Mouse (Mus musculus) testis, adult 2 months (tissue): ENCODE measurements at regions not wholly inside any gene's neighbourhood (a gene's known extent, or its start where the extent isn't known, plus 50 kb on each side); places are given as distances from the start of the nearest gene placed in this dataset.

Source experiments
- H3K27ac ChIP-seq: fragments of 200-500 bp; 2 replicates; pipeline ENCODE4 v1.5.1; 2012; ENCODE audit warnings: low read depth, low read length; ENCODE audit not compliant: control insufficient read depth, insufficient read depth
- H3K27me3 ChIP-seq: fragments of 200-500 bp; 2 replicates; pipeline ENCODE4 v1.6.1; 2012; ENCODE audit warnings: mild to moderate bottlenecking, low read length, moderate library complexity; ENCODE audit not compliant: control insufficient read depth, insufficient read depth
- H3K36me3 ChIP-seq: fragments of 200-500 bp; 2 replicates; pipeline ENCODE4 v1.6.1; 2012; ENCODE audit warnings: mild to moderate bottlenecking, low read length; ENCODE audit not compliant: control insufficient read depth, insufficient read depth
- H3K4me1 ChIP-seq: fragments of 200-500 bp; 2 replicates; pipeline ENCODE4 v1.6.1; 2012; ENCODE audit warnings: low read length; ENCODE audit not compliant: control insufficient read depth, insufficient read depth
- H3K4me3 ChIP-seq: fragments of 200-500 bp; 2 replicates; pipeline ENCODE4 v1.5.1; 2012; ENCODE audit warnings: low read depth, mild to moderate bottlenecking, low read length, moderate library complexity, mixed read lengths; ENCODE audit not compliant: control insufficient read depth
- CTCF ChIP-seq: fragments of 200-500 bp; IDR thresholded peaks from 2 replicates; pipeline ENCODE4 v1.5.1; 2012; ENCODE audit warnings: low read depth, mild to moderate bottlenecking, inconsistent platforms, low read length, moderate library complexity; ENCODE audit not compliant: control insufficient read depth, insufficient read depth, insufficient replicate concordance
- POLR2A ChIP-seq: fragments of 200-500 bp; IDR thresholded peaks from 2 replicates; pipeline ENCODE4 v1.6.1; 2012; ENCODE audit warnings: low read depth, mild to moderate bottlenecking, inconsistent platforms, low read length, moderate library complexity; ENCODE audit not compliant: control insufficient read depth

GRCm38 (mm10) chr13:107264581-107264980 lies 242.7 kb upstream of the Kif2a start:
- no peak for TF ChIP-seq CTCF
- Histone ChIP-seq H3K4me1 (no peaks in the 10 kb centered on the region), H3K27me3 (no peaks in the 10 kb centered on the region), H3K4me3 (no peak overlapping the region), H3K27ac (no peak overlapping the region), H3K36me3 (no peaks in the 10 kb centered on the region)

DNA sequence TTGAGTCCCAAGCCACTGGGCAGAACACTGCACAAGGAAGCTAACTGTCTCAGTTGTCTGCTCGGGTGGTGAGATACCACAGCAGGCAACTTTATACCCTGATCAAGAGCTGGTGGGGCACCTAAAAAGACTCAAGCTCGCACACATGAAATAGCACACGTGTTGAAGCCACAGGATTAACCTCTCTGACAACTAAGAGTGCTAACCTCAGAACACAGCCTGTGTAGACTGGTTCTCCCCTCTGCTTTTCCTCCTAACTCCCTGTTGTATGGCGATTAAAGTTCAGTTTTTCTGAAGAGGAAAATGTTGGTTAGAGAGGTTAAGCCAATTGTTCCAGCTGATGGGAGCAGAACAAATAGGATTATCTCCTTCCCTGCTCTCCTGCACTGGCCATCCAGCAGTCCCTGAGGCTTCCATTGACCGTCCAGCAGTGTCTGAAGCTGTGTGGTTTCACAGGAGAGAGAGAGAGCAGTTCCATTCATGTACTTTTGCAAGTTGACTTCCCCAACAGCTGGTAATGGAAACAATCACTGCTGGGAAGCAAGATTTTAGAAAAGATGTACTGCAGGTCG lies 239.6 kb upstream of the Kif2a start:
- no peaks in the 10 kb centered on the region for H3K36me3 ChIP-seq
- H3K27me3 ChIP-seq, result no peaks in the 10 kb centered on the region
- TF ChIP-seq CTCF (no peak), POLR2A (no peak)
- H3K4me3 ChIP-seq, result no peak overlapping the region
- H3K4me1 ChIP-seq, result no peaks in the 10 kb centered on the region
- H3K27ac ChIP-seq, result no peak overlapping the region

DNA sequence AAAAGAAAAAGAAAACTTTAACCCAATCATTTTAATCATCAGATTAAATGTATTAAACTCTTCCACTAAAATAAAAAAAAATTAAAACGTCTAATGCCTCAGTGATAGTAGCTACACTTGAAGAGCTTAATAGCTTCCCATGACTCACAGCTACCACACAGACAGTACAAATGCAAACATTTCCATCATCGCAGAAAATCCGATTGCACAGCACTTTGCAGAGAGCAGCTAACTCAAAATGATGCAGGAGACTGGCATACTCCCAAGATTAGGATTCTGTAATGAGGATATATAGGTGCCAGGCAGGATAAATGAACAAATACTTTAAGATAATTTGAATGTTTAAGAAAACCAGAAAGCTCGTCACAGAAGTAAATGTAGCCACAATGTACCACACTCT lies 238.3 kb upstream of the Kif2a start:
- no peak for TF ChIP-seq CTCF
- TF ChIP-seq POLR2A, result no peak
- Histone ChIP-seq H3K27ac (no peak overlapping the region), H3K4me3 (no peak overlapping the region), H3K27me3 (no peaks in the 10 kb centered on the region), H3K4me1 (no peaks in the 10 kb centered on the region), H3K36me3 (no peaks in the 10 kb centered on the region)

GRCm38 (mm10) chr13:107247792-107248505 lies 226.0 kb upstream of the Kif2a start:
- Histone ChIP-seq H3K36me3 (no peaks in the 10 kb centered on the region), H3K27ac (no peak overlapping the region), H3K4me3 (no peak overlapping the region), H3K27me3 (no peaks in the 10 kb centered on the region), H3K4me1 (no peaks in the 10 kb centered on the region)
- TF ChIP-seq POLR2A (no peak), CTCF (no peak)

DNA sequence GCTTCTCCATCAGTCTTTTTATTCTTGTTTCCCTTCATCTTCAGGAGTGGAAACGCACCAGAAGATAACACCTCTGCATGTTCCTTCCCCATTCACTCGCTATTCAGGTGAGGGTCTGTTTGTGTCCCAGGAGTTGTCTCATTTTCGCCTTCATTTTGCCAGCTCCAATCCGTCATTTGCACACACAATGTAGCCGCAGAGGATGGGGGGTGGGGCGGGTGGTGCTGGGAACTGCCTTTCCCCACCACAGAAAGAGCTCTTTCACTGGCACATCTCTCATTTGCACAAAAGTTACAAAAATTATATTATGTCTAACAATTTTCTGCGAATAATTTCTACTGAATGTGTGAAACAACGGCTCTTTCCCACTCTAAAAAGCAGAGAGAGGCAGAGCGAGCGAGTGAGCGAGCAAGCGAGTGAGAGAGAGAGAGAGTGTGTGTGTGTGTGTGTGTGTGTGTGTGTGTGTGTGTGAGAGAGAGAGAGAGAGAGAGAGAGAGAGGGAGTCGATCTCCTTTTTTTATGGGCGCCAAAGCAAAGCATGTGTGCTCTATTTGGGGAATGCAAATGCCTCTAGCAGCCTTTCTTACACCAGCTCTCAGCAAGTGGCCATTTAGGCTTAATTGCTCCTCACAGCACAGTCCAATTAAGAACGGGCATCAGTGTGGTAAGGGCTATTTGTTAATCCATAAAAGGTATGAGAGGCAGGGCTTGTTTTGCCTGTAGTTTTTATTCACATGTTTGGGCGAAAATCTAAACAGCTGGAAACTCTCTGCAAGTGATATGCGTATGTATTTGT lies 225.2 kb upstream of the Kif2a start:
- H3K4me1 ChIP-seq, result no peaks in the 10 kb centered on the region
- no peak for TF ChIP-seq CTCF
- TF ChIP-seq POLR2A, result no peak
- H3K4me3 ChIP-seq, result no peak overlapping the region
- no peak overlapping the region for H3K27ac ChIP-seq
- H3K27me3 ChIP-seq, result no peaks in the 10 kb centered on the region
- H3K36me3 ChIP-seq, result no peaks in the 10 kb centered on the region

- Histone ChIP-seq H3K4me1 (no peaks in the 10 kb centered on the region), H3K4me3 (no peak overlapping the region), H3K27ac (no peak overlapping the region), H3K36me3 (no peaks in the 10 kb centered on the region), H3K27me3 (no peaks in the 10 kb centered on the region)
- TF ChIP-seq POLR2A (no peak), CTCF (no peak)
These were observed 222.2 kb upstream of the Kif2a start for GRCm38 (mm10) chr13:107244173-107244572.

DNA sequence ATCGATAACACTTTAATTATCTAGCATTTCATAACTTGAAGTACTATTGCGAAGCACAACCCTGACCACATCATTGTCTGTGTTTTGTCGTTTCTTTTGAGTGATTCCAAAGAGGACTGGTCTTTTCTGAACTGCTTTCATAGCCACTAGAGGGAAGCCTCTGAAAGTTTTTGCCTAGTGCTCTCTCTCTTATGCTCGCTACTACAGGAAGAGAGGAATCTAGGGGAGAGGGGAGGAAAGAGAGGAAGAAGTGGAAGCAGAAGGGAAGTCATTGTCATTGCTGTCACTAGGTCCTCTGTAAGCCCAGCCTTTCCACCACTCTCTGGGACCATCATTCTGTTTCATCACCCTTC lies 217.1 kb upstream of the Kif2a start:
- Histone ChIP-seq H3K27me3 (no peaks in the 10 kb centered on the region), H3K27ac (no peak overlapping the region), H3K4me1 (no peaks in the 10 kb centered on the region), H3K4me3 (no peak overlapping the region), H3K36me3 (no peaks in the 10 kb centered on the region)
- TF ChIP-seq CTCF, result no peak
- no peak for TF ChIP-seq POLR2A
